Mouse (Mus musculus): ENCODE measurements around the gene Gm10720. TPM values are rescaled to one million over a fixed set of nuclear protein-coding genes. Genes with fewer than 3 reads are reported as not detected.

The Gm10720 gene
- not detected for total RNA-seq (2023)

GRCm38 (mm10) chr9:3015354-3015753, at the start of gene Gm10720:
TSS of gene Gm10720 (plus strand) at chr9:3015654.

GRCm38 (mm10) chr9:3000445-3000972, 14.9 kb upstream of the Gm10720 start, which contains the start of gene Gm10722:
TSS of gene Gm10722 (plus strand) at chr9:3000922.

GRCm38 (mm10) chr9:3002794-3003396, 12.6 kb upstream of the Gm10720 start, which contains the start of gene Gm11168:
TSS of gene Gm11168 (plus strand) at chr9:3003346.

GRCm38 (mm10) chr9:3012733-3013279, 2.6 kb upstream of the Gm10720 start, which contains the start of gene Gm10721:
TSS of gene Gm10721 (plus strand) at chr9:3013140.

GRCm38 (mm10) chr9:3017108-3017507, 1.7 kb downstream of the Gm10720 start, which contains the start of gene Gm10719:
TSS of gene Gm10719 (plus strand) at chr9:3017408.

GRCm38 (mm10) chr9:3023312-3023984, 8.0 kb downstream of the Gm10720 start, which contains the start of gene Gm10718:
TSS of gene Gm10718 (plus strand) at chr9:3023547.

GRCm38 (mm10) chr9:3024912-3025467, 9.5 kb downstream of the Gm10720 start, which contains the start of gene Gm10717:
TSS of gene Gm10717 (plus strand) at chr9:3025417.

GRCm38 (mm10) chr9:3034299-3034698, 18.8 kb downstream of the Gm10720 start, which contains the start of gene Gm17535:
TSS of gene Gm17535 (plus strand) at chr9:3034599.

GRCm38 (mm10) chr9:3036577-3036976, 21.1 kb downstream of the Gm10720 start, which contains the start of gene Gm10715:
TSS of gene Gm10715 (plus strand) at chr9:3036877.

Other genes with a start within 250 kb of the Gm10720 start
- not detected for gene Gm10722, start 14.7 kb upstream of the Gm10720 start, total RNA-seq (2023)
- gene Gm11168, start 12.3 kb upstream of the Gm10720 start, total RNA-seq (2023): not detected
- 1.1 TPM for gene Gm10721, start 2.5 kb upstream of the Gm10720 start, total RNA-seq (2023)
- 3.0 TPM for gene Gm10719, start 1.8 kb downstream of the Gm10720 start, total RNA-seq (2023)
- gene Gm10718, start 7.9 kb downstream of the Gm10720 start, total RNA-seq (2023): 5.8 TPM
- gene Gm10717, start 9.8 kb downstream of the Gm10720 start, total RNA-seq (2023): not detected
- gene Gm17535, start 18.9 kb downstream of the Gm10720 start, total RNA-seq (2023): not detected
- gene Gm10715, start 21.2 kb downstream of the Gm10720 start, total RNA-seq (2023): not detected